Mouse (Mus musculus): Measurements from ENCODE around the gene Crkl.

GRCm38 (mm10) chr16:17499249-17499883 is 47.6 kb downstream of the Crkl start:
- no peak for TF ChIP-seq CTCF (IDR thresholded peaks at IDR 0.05; ENCODE audit: low read depth, low read length)
- TF ChIP-seq POLR2A (IDR thresholded peaks at IDR 0.05; ENCODE audit: extremely low read depth, insufficient read depth, low read length), result no peak
